Mouse (Mus musculus): ENCODE measurements around the gene Slc25a12. TPM values are rescaled to one million over a fixed set of nuclear protein-coding genes. Genes with fewer than 3 reads are reported as not detected.

Slc25a12 gene
- polyA plus RNA-seq, 1 experiment, result 8.4 TPM

DNA sequence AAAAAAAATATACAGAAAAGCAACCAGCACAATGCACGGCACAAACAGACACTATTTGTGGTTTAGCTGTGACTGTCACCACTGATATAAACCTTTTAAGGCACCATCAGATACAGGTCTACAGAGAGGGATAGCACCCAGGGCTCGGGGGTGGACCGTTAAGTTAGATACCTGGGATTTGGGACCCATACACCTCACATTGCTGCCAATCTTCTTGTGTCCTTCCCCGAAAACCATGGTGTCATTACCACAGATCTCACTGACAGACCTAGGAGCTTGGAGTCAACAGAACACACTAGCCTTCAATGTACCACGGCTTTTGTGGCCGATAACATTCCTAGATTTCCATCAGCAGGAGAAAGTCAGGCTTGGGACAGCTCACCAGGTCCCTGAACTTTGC, 30.9 kb downstream of the Slc25a12 start:
- TF ChIP-seq CTCF (IDR thresholded peaks at IDR 0.05; ENCODE audit: extremely low read depth, insufficient read length, insufficient replicate concordance, low read depth, low read length) (no peak), POLR2A (IDR thresholded peaks at IDR 0.05; ENCODE audit: low read depth, low read length) (no peak)
- H3K4me1 ChIP-seq (ENCODE audit: control insufficient read depth, insufficient read depth, insufficient read length, low read length), result no peaks in the 10 kb centered on the region
- H3K36me3 ChIP-seq (ENCODE audit: control insufficient read depth, insufficient read depth, low read length), result no peaks in the 10 kb centered on the region
- no peaks in the 10 kb centered on the region for H3K27me3 ChIP-seq (ENCODE audit: control insufficient read depth, insufficient read depth, low read length)
- H3K4me3 ChIP-seq (ENCODE audit: low read depth, low read length), result no peak overlapping the region
- H3K27ac ChIP-seq (ENCODE audit: insufficient read depth, low read depth, low read length), result no peak overlapping the region
- 91% methylated on average over 6 of the region's 6 CpGs for WGBS

DNA sequence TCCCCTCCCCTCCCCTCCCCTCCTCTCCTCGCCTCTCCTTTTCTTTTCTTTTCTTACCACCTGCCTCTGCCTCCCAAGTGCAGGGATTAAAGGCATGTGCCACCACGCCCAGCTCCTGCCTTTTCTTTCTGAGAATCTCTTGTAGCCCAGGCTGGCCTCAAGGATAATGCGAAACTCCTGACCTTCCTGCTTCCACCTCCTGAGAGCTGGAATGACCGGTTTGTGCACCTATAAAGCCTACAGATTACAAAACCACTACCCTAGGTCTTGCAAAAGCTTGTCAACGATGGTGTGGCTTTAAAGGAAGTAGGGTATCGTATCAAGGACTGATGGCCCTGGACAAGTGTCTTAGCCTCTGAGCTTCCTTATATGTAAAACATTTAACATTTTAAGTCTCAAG, 31.3 kb downstream of the Slc25a12 start:
- H3K27me3 ChIP-seq (ENCODE audit: control insufficient read depth, insufficient read depth, low read length), result no peaks in the 10 kb centered on the region
- H3K4me3 ChIP-seq (ENCODE audit: low read depth, low read length), result no peak overlapping the region
- H3K36me3 ChIP-seq (ENCODE audit: control insufficient read depth, insufficient read depth, low read length), result no peaks in the 10 kb centered on the region
- 66% methylated on average over 5 of the region's 6 CpGs for WGBS
- no peaks in the 10 kb centered on the region for H3K4me1 ChIP-seq (ENCODE audit: control insufficient read depth, insufficient read depth, insufficient read length, low read length)
- H3K27ac ChIP-seq (ENCODE audit: insufficient read depth, low read depth, low read length), result no peak overlapping the region
- TF ChIP-seq CTCF (IDR thresholded peaks at IDR 0.05; ENCODE audit: extremely low read depth, insufficient read length, insufficient replicate concordance, low read depth, low read length) (no peak), POLR2A (IDR thresholded peaks at IDR 0.05; ENCODE audit: low read depth, low read length) (no peak)

DNA sequence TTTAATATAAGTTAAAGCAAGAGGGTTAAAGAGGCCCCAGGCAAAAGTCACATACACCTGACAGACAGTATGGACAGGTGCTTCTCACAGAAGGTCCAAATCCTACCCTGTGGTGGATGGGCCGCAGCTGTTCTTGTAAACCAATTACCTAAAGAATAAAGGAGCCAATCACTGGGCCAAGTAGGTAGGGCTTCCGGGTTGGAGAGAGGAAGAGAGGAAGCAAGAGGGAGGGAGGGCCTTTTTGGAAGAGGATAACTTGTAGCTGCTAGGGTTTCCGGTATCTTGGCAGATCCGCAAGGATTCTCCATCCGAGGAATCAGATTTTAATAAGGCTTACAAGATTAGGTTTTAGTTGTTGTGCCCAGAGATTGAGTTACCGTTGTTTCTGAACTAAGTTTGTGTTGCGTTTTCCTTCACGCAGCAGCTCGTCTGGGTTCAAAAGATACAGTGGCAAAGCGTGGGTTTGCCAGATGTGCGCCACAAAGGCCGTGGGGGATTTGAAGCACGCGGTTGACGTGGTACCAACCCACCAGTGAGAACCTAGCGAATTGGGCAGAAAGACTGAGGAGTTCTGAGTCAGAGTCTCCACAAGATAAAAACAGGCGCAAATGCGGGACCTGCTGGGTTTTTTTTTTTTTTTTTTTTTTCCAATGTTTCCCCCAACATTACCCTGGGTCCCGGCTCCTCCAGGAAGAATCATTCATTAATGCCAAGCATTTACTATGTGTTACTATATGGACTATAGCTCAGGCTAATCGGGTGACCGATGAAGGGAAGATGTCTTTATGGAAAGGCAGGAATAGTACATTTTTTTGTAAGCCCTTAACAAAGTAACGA, 33.3 kb downstream of the Slc25a12 start:
- Histone ChIP-seq H3K36me3 (ENCODE audit: control insufficient read depth, insufficient read depth, low read length) (0 out of 2 replicates have a peak, but pooled peaks cover 1% of the 10 kb centered on the region), H3K27ac (ENCODE audit: insufficient read depth, low read depth, low read length) (no peak overlapping the region), H3K4me3 (ENCODE audit: low read depth, low read length) (no peak overlapping the region), H3K27me3 (ENCODE audit: control insufficient read depth, insufficient read depth, low read length) (no peaks in the 10 kb centered on the region), H3K4me1 (ENCODE audit: control insufficient read depth, insufficient read depth, insufficient read length, low read length) (no peaks in the 10 kb centered on the region)
- no peak for TF ChIP-seq CTCF (IDR thresholded peaks at IDR 0.05; ENCODE audit: extremely low read depth, insufficient read length, insufficient replicate concordance, low read depth, low read length)
- TF ChIP-seq POLR2A (IDR thresholded peaks at IDR 0.05; ENCODE audit: low read depth, low read length), result no peak
- WGBS, result 94% methylated on average over 22 of the region's 22 CpGs

DNA sequence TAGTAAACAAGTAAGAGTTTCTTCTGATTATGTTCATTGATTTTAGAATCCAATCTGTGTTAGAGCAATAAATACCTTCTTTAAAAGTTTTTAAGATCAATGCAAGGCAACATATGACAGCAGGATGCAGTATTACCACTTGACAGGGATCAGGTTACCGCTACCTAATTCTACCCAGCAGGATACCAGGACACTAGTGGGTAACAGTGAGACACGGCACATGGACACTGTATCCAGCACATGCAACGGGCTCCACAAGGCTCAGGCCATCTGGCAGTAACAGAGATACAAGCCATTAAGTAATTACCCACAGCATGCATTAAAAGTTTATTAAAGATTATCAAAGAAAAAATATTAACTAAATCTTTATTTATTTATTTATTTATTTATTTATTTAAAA, 37.8 kb downstream of the Slc25a12 start:
- TF ChIP-seq CTCF (IDR thresholded peaks at IDR 0.05; ENCODE audit: extremely low read depth, insufficient read length, insufficient replicate concordance, low read depth, low read length) (no peak), POLR2A (IDR thresholded peaks at IDR 0.05; ENCODE audit: low read depth, low read length) (no peak)
- Histone ChIP-seq H3K36me3 (ENCODE audit: control insufficient read depth, insufficient read depth, low read length) (peaks cover 5% of the 10 kb centered on the region), H3K4me1 (ENCODE audit: control insufficient read depth, insufficient read depth, insufficient read length, low read length) (no peaks in the 10 kb centered on the region), H3K27me3 (ENCODE audit: control insufficient read depth, insufficient read depth, low read length) (no peaks in the 10 kb centered on the region), H3K27ac (ENCODE audit: insufficient read depth, low read depth, low read length) (no peak overlapping the region), H3K4me3 (ENCODE audit: low read depth, low read length) (no peak overlapping the region)
- 98% methylated on average over 3 of the region's 3 CpGs for WGBS

DNA sequence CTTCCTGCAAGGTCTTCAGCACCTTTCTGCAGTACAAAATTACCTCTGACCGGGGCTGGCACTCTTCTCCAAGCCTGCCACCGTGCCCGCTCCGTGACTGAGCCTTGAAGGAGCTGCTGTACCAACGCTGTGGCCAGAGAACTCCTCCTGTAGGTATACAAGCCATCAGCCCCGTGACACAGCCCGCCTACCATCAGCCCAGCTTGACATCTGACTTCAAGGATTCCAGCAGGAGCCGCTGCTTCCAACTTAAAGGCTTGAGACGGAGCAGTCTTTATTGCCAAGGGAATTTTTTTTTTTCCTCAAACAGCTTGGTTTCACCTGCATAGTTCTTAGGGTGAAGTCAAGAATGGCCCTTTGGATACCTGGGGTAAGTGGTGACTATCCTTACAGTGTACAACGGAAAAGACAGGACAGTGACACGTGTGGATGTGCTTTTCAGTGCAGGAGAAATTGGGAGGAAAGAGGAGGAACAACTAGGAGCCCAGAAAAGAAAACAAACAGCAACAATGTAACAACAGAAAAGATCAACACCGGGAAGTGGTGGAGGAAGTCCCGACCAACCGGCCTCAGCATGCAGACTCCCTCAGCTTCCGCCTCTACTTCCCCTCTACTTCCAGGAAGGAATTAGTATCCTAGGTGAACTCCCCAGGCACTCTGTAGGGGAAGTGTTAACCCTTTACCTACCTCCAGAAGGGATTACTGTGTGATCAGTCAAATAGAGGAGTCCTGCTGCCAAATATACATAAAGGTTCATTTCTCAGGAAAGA, 39.0 kb downstream of the Slc25a12 start:
- Histone ChIP-seq H3K36me3 (ENCODE audit: control insufficient read depth, insufficient read depth, low read length) (peaks cover 5% of the 10 kb centered on the region), H3K27ac (ENCODE audit: insufficient read depth, low read depth, low read length) (no peak overlapping the region), H3K27me3 (ENCODE audit: control insufficient read depth, insufficient read depth, low read length) (no peaks in the 10 kb centered on the region), H3K4me1 (ENCODE audit: control insufficient read depth, insufficient read depth, insufficient read length, low read length) (no peaks in the 10 kb centered on the region), H3K4me3 (ENCODE audit: low read depth, low read length) (no peak overlapping the region)
- WGBS, result 79% methylated on average over 15 of the region's 15 CpGs
- TF ChIP-seq CTCF (IDR thresholded peaks at IDR 0.05; ENCODE audit: extremely low read depth, insufficient read length, insufficient replicate concordance, low read depth, low read length) (no peak), POLR2A (IDR thresholded peaks at IDR 0.05; ENCODE audit: low read depth, low read length) (no peak)

DNA sequence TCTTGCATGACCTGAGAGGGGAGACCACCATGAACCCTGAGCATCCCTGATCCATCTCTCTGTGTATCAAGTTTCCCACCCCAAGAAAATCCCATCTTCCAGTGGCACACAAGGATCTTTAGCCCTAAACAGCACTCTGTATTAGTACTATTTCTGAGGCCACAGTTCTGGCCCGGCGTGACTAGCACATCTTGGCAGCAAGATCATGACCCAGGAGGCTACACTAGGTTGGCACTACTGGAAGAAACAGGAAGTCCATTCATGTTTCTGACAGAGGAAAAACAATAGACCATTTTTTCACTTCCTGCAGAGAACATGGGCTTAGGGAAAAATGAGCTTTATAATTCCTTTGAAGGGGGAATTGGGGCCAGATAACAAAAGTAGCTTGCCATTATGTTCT, 39.8 kb downstream of the Slc25a12 start:
- Histone ChIP-seq H3K36me3 (ENCODE audit: control insufficient read depth, insufficient read depth, low read length) (peaks cover 7% of the 10 kb centered on the region), H3K4me3 (ENCODE audit: low read depth, low read length) (no peak overlapping the region), H3K4me1 (ENCODE audit: control insufficient read depth, insufficient read depth, insufficient read length, low read length) (no peaks in the 10 kb centered on the region), H3K27me3 (ENCODE audit: control insufficient read depth, insufficient read depth, low read length) (no peaks in the 10 kb centered on the region), H3K27ac (ENCODE audit: insufficient read depth, low read depth, low read length) (no peak overlapping the region)
- TF ChIP-seq CTCF (IDR thresholded peaks at IDR 0.05; ENCODE audit: extremely low read depth, insufficient read length, insufficient replicate concordance, low read depth, low read length) (no peak), POLR2A (IDR thresholded peaks at IDR 0.05; ENCODE audit: low read depth, low read length) (no peak)
- WGBS, result 84% methylated on average over 2 of the region's 2 CpGs

All from small intestine, adult 2 months (tissue).